Mouse (Mus musculus) kidney, adult 18-20 months (tissue): Measurements from ENCODE around the gene Pde1a.
A peak's percentile ranks its signal among the peaks of the same experiment; 100 is the strongest.
"Not testable (repeated sequence)": the region's sequence is repeated elsewhere in the genome, so short reads cannot be mapped to it uniquely, and the experiment has no call there.

ENCODE experiments used
- DNase-seq: peaks from one replicate; pipeline ENCODE4 v3.0.0; 2021

Gene Pde1a

DNA sequence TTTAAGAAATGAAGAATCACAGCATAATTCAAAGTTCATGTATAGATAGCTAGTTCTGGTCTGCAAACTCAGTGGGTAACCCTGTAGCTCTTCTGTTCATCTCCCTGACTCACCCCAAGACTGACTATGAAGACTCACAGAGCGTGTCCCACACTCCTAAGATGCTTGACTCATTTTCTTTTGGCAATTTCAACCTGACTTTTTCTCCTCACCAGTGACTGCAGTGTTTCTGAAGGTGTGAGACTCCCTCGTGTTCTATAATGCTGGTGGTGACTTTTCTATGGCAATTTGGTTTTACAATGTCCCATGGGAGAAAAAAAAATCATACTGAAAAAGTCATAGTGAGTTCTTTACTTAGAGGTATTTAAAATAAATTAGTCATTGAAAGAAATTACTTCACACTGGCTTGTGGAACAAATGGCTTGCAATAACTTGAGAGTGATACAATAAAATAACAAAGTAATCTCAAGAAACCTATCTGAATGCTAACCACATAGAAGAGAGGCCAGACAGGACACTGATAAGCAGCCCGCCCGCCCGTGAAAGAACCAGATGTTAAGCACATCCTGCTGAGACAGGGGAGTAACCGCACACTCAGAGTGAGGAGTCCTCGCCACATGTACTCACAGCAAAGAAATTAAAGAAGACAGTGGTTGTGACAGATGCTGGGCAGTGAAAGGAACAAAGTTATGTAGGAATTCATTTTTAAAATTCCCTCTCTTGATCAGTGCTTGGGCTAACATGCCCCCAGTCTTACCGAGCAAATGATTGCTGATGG is 183.2 kb downstream of the Pde1a start:
- DNase-seq = no peak

GRCm38 (mm10) chr2:79934660-79935059 is 194.6 kb downstream of the Pde1a start:
- no peak for DNase-seq

GRCm38 (mm10) chr2:79922356-79922755 is 206.9 kb downstream of the Pde1a start:
- DNase-seq = no peak

GRCm38 (mm10) chr2:79921375-79921774 is 207.9 kb downstream of the Pde1a start:
- DNase-seq = no peak

DNA sequence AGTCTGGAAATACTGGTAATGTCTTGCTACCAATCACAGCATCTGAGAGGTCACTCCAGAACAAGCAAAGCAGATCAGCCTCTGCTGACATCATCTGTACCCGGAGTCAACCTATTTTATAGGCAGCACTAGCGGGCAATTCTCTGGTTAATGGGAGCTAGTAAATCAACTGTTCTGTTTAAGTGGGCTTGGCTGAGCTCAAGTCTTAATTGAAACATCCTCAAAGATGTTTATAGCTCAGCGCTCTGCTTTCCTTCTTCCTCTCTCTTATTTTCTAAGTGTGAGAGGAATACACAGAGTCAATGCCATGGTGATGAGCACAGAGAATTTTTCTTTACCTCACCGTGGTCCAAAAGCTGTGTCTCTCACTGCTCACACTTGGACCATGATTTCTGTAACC is 208.8 kb downstream of the Pde1a start:
- DNase-seq = no peak

GRCm38 (mm10) chr2:79901841-79902510 is 227.3 kb downstream of the Pde1a start:
- DNase-seq = no peak

DNA sequence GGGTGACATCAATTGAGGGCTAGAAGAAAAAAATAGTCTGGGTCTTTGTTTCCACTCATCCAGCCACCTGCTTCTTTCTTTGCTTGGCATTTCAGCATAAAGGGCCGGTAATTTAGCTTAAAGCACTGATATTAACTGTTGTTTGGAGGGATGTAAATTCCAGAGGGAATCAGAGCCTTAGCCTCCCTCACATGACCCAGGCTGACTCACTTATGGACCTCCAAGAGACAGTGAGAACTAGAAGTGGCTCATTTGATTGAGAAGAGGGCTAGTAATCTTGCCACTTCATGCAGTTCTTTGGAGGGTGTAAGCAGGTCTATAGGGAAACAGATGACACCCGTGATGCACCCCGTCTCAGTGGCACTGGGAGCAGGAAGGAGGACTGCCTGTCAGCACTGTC is 230.7 kb downstream of the Pde1a start:
- DNase-seq = no peak

DNA sequence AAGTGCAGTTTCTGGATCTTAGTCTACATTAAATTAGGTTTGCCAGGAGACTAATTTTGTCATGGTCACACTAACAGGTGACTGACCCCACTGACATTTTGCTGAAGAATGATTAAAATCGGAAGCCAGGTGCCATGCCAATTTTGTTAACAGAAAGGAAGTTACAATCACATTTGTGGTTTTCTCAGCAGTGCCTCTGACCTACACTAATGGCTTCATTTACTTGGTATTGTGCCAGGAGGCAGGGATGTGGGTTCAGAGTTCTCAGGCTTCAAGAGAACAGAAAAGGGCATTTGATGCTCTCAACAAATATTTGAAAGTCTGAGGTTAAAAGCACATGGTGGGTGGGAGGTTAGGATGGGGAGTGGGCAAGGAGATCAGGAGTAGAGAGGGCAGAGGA is 236.4 kb downstream of the Pde1a start:
- DNase-seq = no peak

GRCm38 (mm10) chr2:79891760-79892570 is 237.3 kb downstream of the Pde1a start:
- DNase-seq = no peak

GRCm38 (mm10) chr2:79890726-79891125 is 238.5 kb downstream of the Pde1a start:
- no peak for DNase-seq

- DNase-seq = no peak
Measured at GRCm38 (mm10) chr2:79883631-79884350, 245.5 kb downstream of the Pde1a start.

GRCm38 (mm10) chr2:79883210-79883609 is 246.0 kb downstream of the Pde1a start:
- DNase-seq = no peak

DNA sequence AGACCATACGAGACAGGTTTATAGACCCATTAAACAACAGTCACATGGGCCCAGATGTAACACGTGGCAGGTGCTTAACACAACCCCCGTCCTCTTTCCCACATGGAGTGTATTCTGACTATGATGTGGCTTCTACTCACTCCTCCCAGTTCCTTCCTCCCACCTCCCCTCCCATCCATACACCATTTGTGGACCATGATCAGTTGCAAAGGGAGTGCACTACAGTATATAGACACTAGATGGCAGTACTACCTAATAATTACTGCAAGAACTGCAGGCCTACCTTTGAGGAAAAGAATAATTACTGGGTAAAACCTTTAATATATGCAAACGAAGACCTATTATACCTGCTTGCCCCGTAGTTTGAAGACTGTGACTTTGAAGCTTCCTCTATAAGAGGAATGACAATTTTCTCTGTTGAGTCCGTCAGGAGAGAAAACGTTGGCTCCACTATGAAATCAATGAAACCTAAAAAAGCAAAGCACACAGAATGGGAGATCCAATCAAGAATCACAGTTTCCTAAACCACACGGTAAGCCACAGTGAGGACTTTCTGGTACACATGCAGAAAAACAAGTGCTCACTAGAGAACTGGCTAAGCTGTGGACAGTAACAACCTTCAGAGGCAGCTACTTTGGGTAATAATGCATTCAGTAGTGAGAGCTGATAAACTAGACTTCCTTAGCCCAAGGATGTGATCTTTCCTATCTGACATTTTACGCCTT is 263.8 kb downstream of the Pde1a start:
- peak; percentile 6 for DNase-seq

- no peak for DNase-seq
Measured at GRCm38 (mm10) chr2:79856874-79857273, 272.4 kb downstream of the Pde1a start.

DNA sequence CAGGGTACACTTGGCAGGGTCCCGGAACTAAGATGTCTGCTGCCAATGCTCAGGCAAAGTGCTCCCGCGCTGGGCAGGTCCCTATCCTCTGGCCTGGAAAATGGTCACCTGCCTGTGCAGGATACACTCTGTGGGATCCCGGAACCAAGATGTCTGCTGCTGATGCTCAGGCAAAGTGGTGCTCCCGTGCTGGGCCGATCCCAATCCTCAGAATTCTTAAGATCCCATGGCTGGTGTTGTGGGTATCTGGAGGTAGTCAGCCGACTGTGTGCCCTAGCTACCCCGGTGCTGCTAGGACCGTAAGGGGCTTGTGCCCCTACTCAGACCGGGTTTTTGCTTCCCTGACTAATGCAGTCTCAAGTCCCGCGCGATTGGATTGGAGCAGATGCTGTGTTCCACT is 281.9 kb downstream of the Pde1a start:
- not testable (repeated sequence) for DNase-seq

GRCm38 (mm10) chr2:79839513-79839912 is 289.7 kb downstream of the Pde1a start:
- DNase-seq = no peak

GRCm38 (mm10) chr2:79839090-79839489 is 290.2 kb downstream of the Pde1a start:
- DNase-seq = no peak

DNA sequence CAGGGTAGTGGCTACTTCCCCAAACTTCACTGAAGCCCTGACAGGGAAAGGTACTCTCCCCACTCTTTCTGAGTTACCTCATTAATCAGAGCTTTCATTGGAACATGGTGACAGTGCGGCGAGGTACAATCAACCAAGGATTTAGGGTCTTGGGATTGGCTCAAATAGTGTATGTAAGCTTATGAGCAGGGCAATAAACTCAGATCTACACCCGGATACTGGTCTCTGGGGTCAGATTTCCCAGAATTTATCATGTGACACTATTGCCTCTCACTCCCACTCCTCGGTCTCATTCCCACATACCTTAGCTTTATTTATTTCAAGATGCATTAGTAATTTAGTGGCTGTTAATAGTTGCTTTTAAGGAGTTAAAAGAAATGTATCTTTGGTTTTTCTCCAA is 303.4 kb downstream of the Pde1a start:
- no peak for DNase-seq

DNA sequence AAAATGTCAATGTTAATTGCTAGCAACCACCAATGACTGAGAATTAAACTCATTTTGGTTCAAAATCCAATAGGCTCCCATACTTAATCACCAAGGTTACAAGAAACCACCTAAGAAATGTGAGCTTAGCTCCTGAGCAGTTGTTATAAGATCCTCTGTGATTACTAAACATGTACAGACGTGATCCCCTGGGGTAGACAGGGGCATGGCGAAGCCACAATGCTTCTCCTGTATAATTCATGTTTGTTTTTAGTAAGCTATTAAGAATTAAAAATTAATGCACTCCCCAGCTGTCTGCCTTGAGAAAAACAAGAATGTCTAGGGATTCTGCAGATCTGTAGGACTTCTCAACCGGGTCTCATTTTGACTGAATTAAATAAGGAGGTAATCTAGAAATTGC is 309.7 kb downstream of the Pde1a start:
- no peak for DNase-seq

DNA sequence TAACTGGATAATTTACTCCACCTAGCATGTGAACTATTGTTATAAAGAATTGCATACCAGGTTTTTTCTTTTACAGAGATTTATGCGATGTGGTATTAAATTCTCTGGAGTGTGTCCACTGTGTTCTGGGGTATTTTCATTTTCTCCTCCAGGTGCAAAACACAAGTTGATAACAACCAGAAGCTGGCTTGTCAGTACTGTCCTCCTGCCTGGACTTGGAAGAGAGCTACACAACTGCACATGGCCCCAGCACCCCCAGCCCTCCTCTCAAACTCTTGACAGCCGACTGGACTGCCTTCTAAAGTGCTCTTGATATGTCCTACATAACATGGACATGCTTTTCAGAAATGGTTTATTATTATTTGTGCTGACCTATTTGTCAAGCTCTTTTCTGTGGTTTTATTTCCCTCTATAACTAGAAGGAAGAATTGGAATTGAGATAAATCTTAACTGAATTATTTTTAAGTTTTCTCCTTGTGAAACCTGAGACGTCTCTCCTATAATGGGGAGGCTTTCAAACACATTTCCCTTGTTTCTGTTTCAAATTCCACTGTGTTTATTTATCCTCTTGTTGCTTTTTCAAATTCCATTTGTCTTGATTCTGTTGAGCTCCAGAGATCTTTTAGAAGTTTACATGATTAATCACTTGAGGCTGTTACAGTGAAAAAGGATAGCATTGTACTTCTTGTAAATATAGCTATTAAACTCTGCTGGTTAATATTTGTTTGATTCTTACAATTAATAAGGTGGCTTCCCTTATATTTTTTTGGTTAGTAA is 313.4 kb downstream of the Pde1a start:
- DNase-seq = no peak

- DNase-seq = no peak
Measured at GRCm38 (mm10) chr2:79798627-79799026, 330.6 kb downstream of the Pde1a start.

DNA sequence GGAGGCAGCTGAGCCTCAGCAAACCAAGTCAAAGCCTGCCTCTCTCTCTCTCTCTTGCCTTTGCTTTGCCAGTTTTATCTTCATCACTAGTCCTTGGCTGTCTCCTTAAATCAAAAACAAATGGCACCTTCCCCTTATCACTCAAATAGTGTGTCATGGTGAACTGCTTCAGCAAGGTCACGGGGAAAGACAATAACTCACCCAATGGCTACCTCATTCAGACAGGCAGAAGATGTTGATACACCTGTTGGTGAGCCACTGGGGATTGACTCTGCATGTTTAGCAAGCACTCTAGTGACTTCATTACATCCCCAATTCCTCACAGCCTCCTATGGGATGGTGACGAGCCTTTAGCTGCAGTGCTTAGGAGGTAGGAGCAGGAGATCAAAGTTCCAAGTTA is 331.8 kb downstream of the Pde1a start:
- DNase-seq = no peak
